Mouse (Mus musculus): ENCODE measurements around the gene Nos1ap.

The Nos1ap gene

GRCm38 (mm10) chr1:170502491-170503276 is 87.0 kb downstream of the Nos1ap start:
- no peak for DNase-seq (ENCODE audit: low spot score in 2 of 2)

- DNase-seq (ENCODE audit: low spot score in 2 of 2) = no peak
Observed at GRCm38 (mm10) chr1:170501970-170502369, 87.7 kb downstream of the Nos1ap start.

- no peak for DNase-seq (ENCODE audit: low spot score in 2 of 2)
Observed at GRCm38 (mm10) chr1:170501556-170501955, 88.1 kb downstream of the Nos1ap start.

- no peak for DNase-seq (ENCODE audit: low spot score in 2 of 2)
Observed at GRCm38 (mm10) chr1:170499891-170500290, 89.8 kb downstream of the Nos1ap start.

GRCm38 (mm10) chr1:170499466-170499865 is 90.2 kb downstream of the Nos1ap start:
- DNase-seq (ENCODE audit: low spot score in 2 of 2) = no peak

- no peak for DNase-seq (ENCODE audit: low spot score in 2 of 2)
Observed at GRCm38 (mm10) chr1:170498645-170499044, 91.0 kb downstream of the Nos1ap start.

GRCm38 (mm10) chr1:170496221-170496620 is 93.4 kb downstream of the Nos1ap start:
- DNase-seq (ENCODE audit: low spot score in 2 of 2) = no peak

- no peak for DNase-seq (ENCODE audit: low spot score in 2 of 2)
Observed at GRCm38 (mm10) chr1:170495538-170496183, 94.0 kb downstream of the Nos1ap start.

GRCm38 (mm10) chr1:170492527-170492926 is 97.1 kb downstream of the Nos1ap start:
- DNase-seq (ENCODE audit: low spot score in 2 of 2) = no peak

GRCm38 (mm10) chr1:170492027-170492426 is 97.6 kb downstream of the Nos1ap start:
- DNase-seq (ENCODE audit: low spot score in 2 of 2) = no peak

GRCm38 (mm10) chr1:170489936-170490335 is 99.7 kb downstream of the Nos1ap start:
- no peak for DNase-seq (ENCODE audit: low spot score in 2 of 2)

- no peak for DNase-seq (ENCODE audit: low spot score in 2 of 2)
Observed at GRCm38 (mm10) chr1:170489450-170489849, 100.2 kb downstream of the Nos1ap start.

GRCm38 (mm10) chr1:170485119-170485518 is 104.5 kb downstream of the Nos1ap start:
- no peak for DNase-seq (ENCODE audit: low spot score in 2 of 2)

- no peak for DNase-seq (ENCODE audit: low spot score in 2 of 2)
Observed at GRCm38 (mm10) chr1:170482236-170482905, 107.3 kb downstream of the Nos1ap start.

- no peak for DNase-seq (ENCODE audit: low spot score in 2 of 2)
Observed at GRCm38 (mm10) chr1:170481093-170481492, 108.6 kb downstream of the Nos1ap start.

- DNase-seq (ENCODE audit: low spot score in 2 of 2) = no peak
Observed at GRCm38 (mm10) chr1:170479458-170479798, 110.2 kb downstream of the Nos1ap start.

- DNase-seq (ENCODE audit: low spot score in 2 of 2) = no peak
Observed at GRCm38 (mm10) chr1:170478791-170479457, 110.7 kb downstream of the Nos1ap start.

- DNase-seq (ENCODE audit: low spot score in 2 of 2) = no peak
Observed at GRCm38 (mm10) chr1:170477636-170478600, 111.7 kb downstream of the Nos1ap start.

GRCm38 (mm10) chr1:170473460-170473859 is 116.2 kb downstream of the Nos1ap start:
- DNase-seq (ENCODE audit: low spot score in 2 of 2) = no peak

GRCm38 (mm10) chr1:170472861-170473260 is 116.8 kb downstream of the Nos1ap start:
- no peak for DNase-seq (ENCODE audit: low spot score in 2 of 2)
